Mouse (Mus musculus): ENCODE data around the gene Vwce. TPM values are rescaled to one million over a fixed set of nuclear protein-coding genes. Genes with fewer than 3 reads are reported as not detected.
A peak's percentile ranks its signal among the peaks of the same experiment; 100 is the strongest.

Vwce gene
- polyA plus RNA-seq, 1 experiment from 2014 or later: 1.4 TPM

DNA sequence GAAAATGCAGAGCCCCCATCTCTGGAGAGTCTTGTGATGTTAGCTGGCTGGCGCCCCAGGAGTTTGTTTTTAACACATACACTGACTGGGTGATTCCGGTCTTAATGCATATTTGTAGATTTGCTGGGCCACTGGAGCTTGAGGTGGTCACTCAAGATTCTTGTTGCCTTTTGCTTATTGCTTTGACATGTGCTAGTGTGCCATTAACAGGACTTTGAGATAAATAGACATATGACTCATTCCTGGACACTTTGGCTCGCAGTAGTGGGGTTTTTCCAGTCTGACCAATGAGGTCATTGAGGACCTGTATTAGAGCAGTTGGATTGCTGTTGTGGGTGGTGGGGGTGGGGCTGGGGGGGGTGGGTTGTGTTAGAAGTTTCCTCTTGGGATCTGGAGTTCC is 56.3 kb downstream of the Vwce start:
- no peak overlapping the region for H3K27ac ChIP-seq (replicated peaks; ENCODE audit: low read depth, low read length)
- ATAC-seq (ENCODE audit: insufficient number of reproducible peaks, low FRiP score, low TSS enrichment, low read depth): no peak
- no peaks in the 10 kb centered on the region for H3K27me3 ChIP-seq (ENCODE audit: control insufficient read depth, insufficient read depth, low read length)
- peaks cover 10% of the 10 kb centered on the region; the same call in 1 of the 2 replicates for H3K4me1 ChIP-seq (ENCODE audit: control insufficient read depth, insufficient read depth, low read length)
- H3K4me2 ChIP-seq (ENCODE audit: low read depth, severe bottlenecking): no peak overlapping the region
- H3K4me3 ChIP-seq (ENCODE audit: low read depth, low read length): no peak overlapping the region
- WGBS: 81% methylated on average over 3 of the region's 3 CpGs
- no peak overlapping the region for H3K9ac ChIP-seq (ENCODE audit: low read length)
- no peak for DNase-seq (ENCODE audit: low spot score)
- no peaks in the 10 kb centered on the region for H3K9me3 ChIP-seq (ENCODE audit: control insufficient read depth, low read length)
- H3K36me3 ChIP-seq (ENCODE audit: control insufficient read depth, insufficient read depth, low read length): no peaks in the 10 kb centered on the region

DNA sequence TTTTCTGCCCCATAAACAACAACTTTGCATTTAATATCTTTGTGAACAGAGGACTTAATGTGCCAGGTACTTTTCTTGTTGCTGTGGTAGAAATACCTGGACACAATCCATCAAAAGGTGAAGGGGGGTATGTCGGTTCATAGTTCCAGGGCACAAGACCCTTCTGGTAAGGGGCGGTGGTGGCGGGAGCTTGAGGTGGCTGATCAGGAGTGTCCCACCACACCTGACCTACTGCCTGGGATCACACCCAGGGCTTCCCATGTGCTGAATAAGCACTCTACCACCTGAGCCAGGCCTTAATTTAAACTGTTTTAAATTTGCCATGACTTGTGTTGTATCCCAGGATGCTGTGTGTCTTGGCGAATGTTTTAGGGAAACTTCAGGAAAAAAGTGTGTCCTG is 57.1 kb downstream of the Vwce start:
- Histone ChIP-seq H3K27me3 (ENCODE audit: control insufficient read depth, insufficient read depth, low read length) (no peaks in the 10 kb centered on the region), H3K4me3 (ENCODE audit: low read depth, low read length) (no peak overlapping the region), H3K9ac (ENCODE audit: low read length) (no peak overlapping the region), H3K27ac (replicated peaks; ENCODE audit: low read depth, low read length) (no peak overlapping the region), H3K4me2 (ENCODE audit: low read depth, severe bottlenecking) (no peak overlapping the region), H3K4me1 (ENCODE audit: control insufficient read depth, insufficient read depth, low read length) (peaks cover 10% of the 10 kb centered on the region; the same call in 1 of the 2 replicates), H3K36me3 (ENCODE audit: control insufficient read depth, insufficient read depth, low read length) (no peaks in the 10 kb centered on the region), H3K9me3 (ENCODE audit: control insufficient read depth, low read length) (no peaks in the 10 kb centered on the region)
- WGBS: 86% methylated on average over 4 of the region's 4 CpGs
- DNase-seq (ENCODE audit: low spot score): no peak
- ATAC-seq (ENCODE audit: insufficient number of reproducible peaks, low FRiP score, low TSS enrichment, low read depth): no peak

DNA sequence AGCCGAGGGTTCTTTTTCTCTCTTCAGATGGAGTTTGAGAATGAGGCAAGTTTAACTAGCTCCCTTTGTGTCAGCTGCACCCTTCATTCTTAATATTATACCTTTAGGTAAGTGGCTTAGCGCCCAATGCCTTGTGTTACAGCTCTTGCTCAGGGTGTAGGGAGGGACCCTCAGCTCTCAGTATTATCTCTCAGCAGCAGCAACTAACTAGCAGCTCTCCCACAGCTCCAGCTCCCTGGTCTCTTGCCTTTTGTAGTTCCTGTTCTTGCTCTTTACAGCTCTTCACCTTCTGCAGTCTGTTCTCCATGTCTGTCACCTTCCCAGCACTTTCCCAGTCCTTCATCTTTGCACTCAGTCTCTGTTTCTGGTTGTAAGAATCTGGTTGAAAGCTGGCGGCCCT is 57.6 kb downstream of the Vwce start:
- DNase-seq (ENCODE audit: low spot score): no peak
- H3K9me3 ChIP-seq (ENCODE audit: control insufficient read depth, low read length): no peaks in the 10 kb centered on the region
- 75% methylated on average over 3 of the region's 3 CpGs for WGBS
- H3K4me2 ChIP-seq (ENCODE audit: low read depth, severe bottlenecking): no peak overlapping the region
- no peak for ATAC-seq (ENCODE audit: insufficient number of reproducible peaks, low FRiP score, low TSS enrichment, low read depth)
- no peak overlapping the region for H3K27ac ChIP-seq (replicated peaks; ENCODE audit: low read depth, low read length)
- H3K4me1 ChIP-seq (ENCODE audit: control insufficient read depth, insufficient read depth, low read length): peaks cover 10% of the 10 kb centered on the region; the same call in 1 of the 2 replicates
- peak overlapping the region; percentile 9; the same call in 1 of the 2 replicates for H3K9ac ChIP-seq (ENCODE audit: low read length)
- H3K36me3 ChIP-seq (ENCODE audit: control insufficient read depth, insufficient read depth, low read length): no peaks in the 10 kb centered on the region
- no peaks in the 10 kb centered on the region for H3K27me3 ChIP-seq (ENCODE audit: control insufficient read depth, insufficient read depth, low read length)
- no peak overlapping the region for H3K4me3 ChIP-seq (ENCODE audit: low read depth, low read length)

DNA sequence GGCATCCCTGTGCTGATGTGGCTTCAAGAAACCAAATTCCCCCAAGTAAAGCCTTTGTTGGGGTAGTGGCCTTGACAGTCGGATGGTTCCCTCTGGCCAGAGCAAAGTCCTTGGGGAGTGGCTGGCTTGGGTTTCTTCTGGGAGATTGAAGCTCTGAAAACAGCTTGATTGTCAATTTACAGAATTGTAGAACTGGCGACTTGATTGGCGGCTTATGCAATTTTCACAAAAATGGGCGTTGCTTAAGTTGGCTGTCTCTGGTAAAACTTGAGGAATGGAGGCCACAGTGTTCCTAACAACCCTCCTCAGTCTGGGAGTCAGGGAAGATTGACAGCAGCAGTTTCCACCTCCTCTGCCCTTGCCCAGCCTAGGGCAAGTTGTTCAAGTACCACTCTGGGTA is 58.3 kb downstream of the Vwce start:
- H3K4me1 ChIP-seq (ENCODE audit: control insufficient read depth, insufficient read depth, low read length): peaks cover 10% of the 10 kb centered on the region; the same call in 1 of the 2 replicates
- no peak overlapping the region for H3K9ac ChIP-seq (ENCODE audit: low read length)
- H3K9me3 ChIP-seq (ENCODE audit: control insufficient read depth, low read length): no peaks in the 10 kb centered on the region
- no peaks in the 10 kb centered on the region for H3K36me3 ChIP-seq (ENCODE audit: control insufficient read depth, insufficient read depth, low read length)
- WGBS: 89% methylated on average over 4 of the region's 4 CpGs
- H3K27ac ChIP-seq (replicated peaks; ENCODE audit: low read depth, low read length): no peak overlapping the region
- no peak overlapping the region for H3K4me2 ChIP-seq (ENCODE audit: low read depth, severe bottlenecking)
- no peak for DNase-seq (ENCODE audit: low spot score)
- no peak overlapping the region for H3K4me3 ChIP-seq (ENCODE audit: low read depth, low read length)
- H3K27me3 ChIP-seq (ENCODE audit: control insufficient read depth, insufficient read depth, low read length): no peaks in the 10 kb centered on the region
- ATAC-seq (ENCODE audit: insufficient number of reproducible peaks, low FRiP score, low TSS enrichment, low read depth): no peak

DNA sequence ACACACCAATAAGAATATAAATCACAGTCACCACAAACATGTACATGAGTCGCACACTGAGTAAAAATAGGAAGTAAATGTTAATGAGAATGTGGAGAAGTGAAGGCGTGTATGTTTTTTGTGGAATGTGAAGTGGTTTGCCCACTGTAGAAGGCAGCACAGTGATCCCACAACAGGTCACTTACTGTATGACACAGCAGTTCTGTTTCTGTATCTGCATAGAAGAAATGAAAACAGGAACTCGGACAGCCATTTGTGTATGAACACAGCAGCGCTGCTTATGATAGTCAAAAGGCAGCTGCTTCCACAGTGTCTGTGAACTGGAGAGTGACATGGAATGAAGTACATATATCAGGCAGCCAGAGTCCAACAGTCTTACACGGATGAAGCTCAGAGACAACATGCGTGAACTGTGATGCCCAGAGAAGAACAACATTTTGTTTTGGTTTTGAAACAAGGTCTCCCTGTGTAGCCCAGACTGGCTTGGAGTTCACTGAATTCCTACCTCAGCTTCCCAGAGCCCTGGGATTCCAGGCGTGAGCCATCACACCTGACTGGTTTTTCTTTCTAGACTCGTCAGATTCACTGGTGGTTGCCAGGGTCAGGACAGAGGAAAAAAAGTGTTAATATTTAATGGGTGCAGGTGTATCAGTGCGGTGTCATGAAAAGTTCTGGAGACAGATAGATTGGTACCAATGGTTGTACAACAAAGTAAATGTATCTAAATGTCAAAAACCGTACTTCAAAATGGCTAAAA is 60.1 kb downstream of the Vwce start:
- peaks cover 3% of the 10 kb centered on the region; the same call in 1 of the 2 replicates for H3K4me1 ChIP-seq (ENCODE audit: control insufficient read depth, insufficient read depth, low read length)
- WGBS: 90% methylated on average over 10 of the region's 10 CpGs
- no peaks in the 10 kb centered on the region for H3K27me3 ChIP-seq (ENCODE audit: control insufficient read depth, insufficient read depth, low read length)

DNA sequence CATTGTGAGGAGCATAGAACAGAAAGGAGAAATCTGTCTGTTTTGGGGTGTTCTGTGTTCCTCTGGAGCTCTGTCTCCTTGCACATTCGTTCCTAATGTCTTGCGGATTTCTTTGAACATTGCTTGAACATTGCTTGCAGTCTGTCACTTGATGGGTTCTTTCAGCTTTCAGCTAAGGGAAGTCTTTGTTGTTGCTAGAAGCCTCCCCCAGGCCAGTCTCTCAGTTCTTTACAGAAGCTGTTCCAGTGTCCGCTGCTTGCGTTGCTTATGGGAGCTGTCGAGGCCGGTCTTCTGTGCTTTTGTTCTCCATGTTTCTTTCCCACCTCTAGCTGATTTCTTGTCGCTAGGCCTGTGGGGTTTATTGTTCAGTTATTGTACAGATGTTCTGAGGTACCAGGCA is 61.8 kb downstream of the Vwce start:
- no peaks in the 10 kb centered on the region for H3K27me3 ChIP-seq (ENCODE audit: control insufficient read depth, insufficient read depth, low read length)
- no peak overlapping the region for H3K9ac ChIP-seq (ENCODE audit: low read length)
- DNase-seq (ENCODE audit: low spot score): no peak
- H3K9me3 ChIP-seq (ENCODE audit: control insufficient read depth, low read length): no peaks in the 10 kb centered on the region
- no peak overlapping the region for H3K4me2 ChIP-seq (ENCODE audit: low read depth, severe bottlenecking)
- H3K4me1 ChIP-seq (ENCODE audit: control insufficient read depth, insufficient read depth, low read length): 0 out of 2 replicates have a peak, but pooled peaks cover 4% of the 10 kb centered on the region
- ATAC-seq (ENCODE audit: insufficient number of reproducible peaks, low FRiP score, low TSS enrichment, low read depth): no peak
- no peaks in the 10 kb centered on the region for H3K36me3 ChIP-seq (ENCODE audit: control insufficient read depth, insufficient read depth, low read length)
- WGBS: 75% methylated on average over 7 of the region's 7 CpGs
- no peak overlapping the region for H3K27ac ChIP-seq (replicated peaks; ENCODE audit: low read depth, low read length)
- no peak overlapping the region for H3K4me3 ChIP-seq (ENCODE audit: low read depth, low read length)

More for the DNA sequence above, 60.1 kb downstream of the Vwce start:
- no peak for ATAC-seq (ENCODE audit: insufficient number of reproducible peaks, low FRiP score, low TSS enrichment, low read depth)
- H3K27ac ChIP-seq (replicated peaks; ENCODE audit: low read depth, low read length): no peak overlapping the region
- H3K4me2 ChIP-seq (ENCODE audit: low read depth, severe bottlenecking): no peak overlapping the region
- H3K9me3 ChIP-seq (ENCODE audit: control insufficient read depth, low read length): no peaks in the 10 kb centered on the region
- no peak for DNase-seq (ENCODE audit: low spot score)
- H3K36me3 ChIP-seq (ENCODE audit: control insufficient read depth, insufficient read depth, low read length): no peaks in the 10 kb centered on the region
- no peak overlapping the region for H3K9ac ChIP-seq (ENCODE audit: low read length)
- no peak overlapping the region for H3K4me3 ChIP-seq (ENCODE audit: low read depth, low read length)

DNA sequence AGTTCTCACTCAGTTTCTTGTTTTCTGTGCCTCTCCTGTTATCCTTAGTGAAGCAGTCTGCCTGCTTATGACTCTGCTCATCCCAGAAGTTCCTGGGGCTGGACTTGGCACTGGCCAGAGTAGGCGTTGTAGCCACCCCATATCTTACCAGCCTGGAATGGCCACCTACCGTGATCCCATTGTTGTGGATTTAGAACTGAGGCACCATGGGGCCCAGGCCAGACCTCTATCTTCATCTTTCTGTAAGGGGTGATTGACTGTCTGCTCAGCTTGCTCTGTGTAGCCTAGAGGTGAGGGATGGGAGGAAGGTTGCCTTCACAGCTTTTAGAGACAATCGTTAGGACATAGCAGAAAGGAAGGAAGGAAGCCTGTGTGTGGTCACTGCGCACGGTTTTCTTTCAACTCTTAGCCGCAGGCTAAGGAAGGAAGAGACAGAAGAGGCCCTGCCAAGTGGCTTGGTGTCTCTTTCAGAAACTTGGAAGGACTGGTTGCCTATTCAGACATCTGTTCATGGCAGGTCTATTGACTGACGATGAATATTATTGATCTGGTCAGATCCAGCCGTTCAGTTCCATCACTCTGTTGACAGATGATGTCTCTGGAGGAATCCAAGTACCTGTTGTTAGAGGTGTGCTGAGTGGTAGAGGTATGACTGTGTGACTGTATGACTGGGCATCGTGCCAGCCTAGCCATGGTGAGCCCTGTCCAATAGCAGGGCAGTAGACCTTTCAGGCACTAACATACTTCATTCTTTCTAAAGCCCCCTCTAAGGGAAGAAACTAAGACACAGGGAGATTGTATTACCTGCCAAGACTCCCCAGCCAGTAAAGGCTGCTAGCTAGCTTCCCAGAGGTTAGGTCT is 64.3 kb downstream of the Vwce start:
- DNase-seq (ENCODE audit: low spot score) (no peak), ATAC-seq (ENCODE audit: insufficient number of reproducible peaks, low FRiP score, low TSS enrichment, low read depth) (no peak)
- Histone ChIP-seq H3K4me2 (ENCODE audit: low read depth, severe bottlenecking) (no peak overlapping the region), H3K9ac (ENCODE audit: low read length) (no peak overlapping the region), H3K36me3 (ENCODE audit: control insufficient read depth, insufficient read depth, low read length) (no peaks in the 10 kb centered on the region), H3K27me3 (ENCODE audit: control insufficient read depth, insufficient read depth, low read length) (no peaks in the 10 kb centered on the region), H3K4me1 (ENCODE audit: control insufficient read depth, insufficient read depth, low read length) (0 out of 2 replicates have a peak, but pooled peaks cover 7% of the 10 kb centered on the region), H3K4me3 (ENCODE audit: low read depth, low read length) (no peak overlapping the region), H3K27ac (replicated peaks; ENCODE audit: low read depth, low read length) (no peak overlapping the region), H3K9me3 (ENCODE audit: control insufficient read depth, low read length) (no peaks in the 10 kb centered on the region)
- 82% methylated on average over 9 of the region's 9 CpGs for WGBS

DNA sequence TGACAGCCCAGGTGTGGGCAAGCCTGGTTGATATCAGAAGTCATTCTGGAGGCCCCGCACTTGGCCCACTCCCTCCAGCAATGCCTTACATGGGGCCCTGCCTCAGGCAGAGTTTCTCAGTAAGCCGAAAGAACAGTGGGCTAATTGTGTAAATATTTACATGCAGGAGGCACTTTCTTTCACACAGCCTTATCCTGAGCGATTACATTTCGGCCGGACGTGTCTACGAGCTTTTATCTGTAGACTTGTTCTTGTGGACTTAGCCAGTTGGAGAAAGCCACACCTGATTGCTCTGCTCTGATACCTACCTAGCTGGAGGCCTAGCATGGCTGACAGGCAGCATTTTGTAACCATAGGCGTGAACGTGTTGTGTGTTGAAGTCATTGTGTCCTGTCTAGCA is 65.8 kb downstream of the Vwce start:
- H3K27me3 ChIP-seq (ENCODE audit: control insufficient read depth, insufficient read depth, low read length): no peaks in the 10 kb centered on the region
- no peak for DNase-seq (ENCODE audit: low spot score)
- no peak overlapping the region for H3K27ac ChIP-seq (replicated peaks; ENCODE audit: low read depth, low read length)
- no peak overlapping the region for H3K4me3 ChIP-seq (ENCODE audit: low read depth, low read length)
- no peak overlapping the region for H3K4me2 ChIP-seq (ENCODE audit: low read depth, severe bottlenecking)
- H3K9ac ChIP-seq (ENCODE audit: low read length): no peak overlapping the region
- 0 out of 2 replicates have a peak, but pooled peaks cover 7% of the 10 kb centered on the region for H3K4me1 ChIP-seq (ENCODE audit: control insufficient read depth, insufficient read depth, low read length)
- no peaks in the 10 kb centered on the region for H3K9me3 ChIP-seq (ENCODE audit: control insufficient read depth, low read length)
- WGBS: 62% methylated on average over 9 of the region's 9 CpGs
- ATAC-seq (ENCODE audit: insufficient number of reproducible peaks, low FRiP score, low TSS enrichment, low read depth): no peak
- no peaks in the 10 kb centered on the region for H3K36me3 ChIP-seq (ENCODE audit: control insufficient read depth, insufficient read depth, low read length)
